Mouse (Mus musculus) MEL (cell line): ENCODE data around the gene P4ha2.

Experiments
- E2F4 ChIP-seq: IDR thresholded peaks from 2 replicates; pipeline ENCODE4 v1.6.1; 2011; ENCODE audit warnings: low read depth, low read length, improper control_type of control experiment, borderline replicate concordance
- EP300 ChIP-seq, 2 experiments: IDR thresholded peaks; 2 replicates each; pipeline ENCODE4 v1.6.1; 2011; ENCODE audit warnings: improper control_type of control experiment in 2 of 2, low read length in 2 of 2, low read depth in 1 of 2, mild to moderate bottlenecking in 1 of 2
- GATA1 ChIP-seq: IDR thresholded peaks from 2 replicates; pipeline ENCODE4 v1.6.1; 2011; ENCODE audit warnings: low read depth, low read length, improper control_type of control experiment
- JUND ChIP-seq: IDR thresholded peaks from 2 replicates; pipeline ENCODE4 v1.6.1; 2011; ENCODE audit warnings: low read depth, mild to moderate bottlenecking, improper control_type of control experiment, low read length
- POLR2A ChIP-seq, 2 experiments: IDR thresholded peaks; 2 replicates each; pipeline ENCODE4 v1.6.1; 2011 to 2012; ENCODE audit warnings: low read length in 2 of 2, mild to moderate bottlenecking in 2 of 2, control low read depth in 1 of 2, improper control_type of control experiment in 1 of 2, low read depth in 1 of 2, moderate library complexity in 1 of 2; ENCODE audit not compliant: control insufficient read depth in 1 of 2, insufficient read depth in 1 of 2, poor library complexity in 1 of 2

DNA sequence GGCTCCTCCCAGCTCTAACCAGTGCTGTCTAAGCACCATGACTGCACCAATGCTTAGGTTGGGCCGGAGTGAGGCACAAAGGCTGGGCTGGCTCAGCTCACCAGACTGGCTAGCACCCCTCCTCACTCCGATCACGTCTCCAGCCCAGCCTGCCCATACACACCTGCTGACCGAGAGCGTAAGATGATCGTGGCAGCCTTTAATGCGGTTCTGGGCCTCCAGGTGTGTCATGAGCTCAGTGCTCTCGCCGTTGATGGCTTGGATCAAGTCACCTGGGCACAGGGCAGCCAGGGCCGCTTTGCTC is 36.5 kb upstream of the P4ha2 start:
- TF ChIP-seq POLR2A (IDR thresholded peaks at IDR 0.05; ENCODE audit: control insufficient read depth in 1 of 2, insufficient read depth in 1 of 2, low read depth in 1 of 2, low read length in 2 of 2, poor library complexity in 1 of 2) (no peak), EP300 (IDR thresholded peaks at IDR 0.05; ENCODE audit: low read depth in 1 of 2, low read length in 2 of 2) (no peak), E2F4 (no peak), GATA1 (no peak), JUND (no peak)
